Mouse (Mus musculus) urinary bladder, adult 2 months (tissue): ENCODE data around the gene Hist2h3b. TPM values are rescaled to one million over a fixed set of nuclear protein-coding genes. Genes with fewer than 3 reads are reported as not detected.
A peak's percentile ranks its signal among the peaks of the same experiment; 100 is the strongest.
"Not testable (repeated sequence)": the region's sequence is repeated elsewhere in the genome, so short reads cannot be mapped to it uniquely, and the experiment has no call there.

Experiments
- DNase-seq: peaks from one replicate; pipeline ENCODE4 v3.0.0; 2022; ENCODE audit warnings: low spot score
- polyA plus RNA-seq: library from polyadenylated mRNA; depleted of rRNA; stranded (reverse); fragments of >200 nt; gene quantifications from 2 replicates; pipeline ENCODE4 v1.2.3, GENCODE M21; 2012

Gene Hist2h3b
- polyA plus RNA-seq, 1 experiment, result 1.9 TPM

DNA sequence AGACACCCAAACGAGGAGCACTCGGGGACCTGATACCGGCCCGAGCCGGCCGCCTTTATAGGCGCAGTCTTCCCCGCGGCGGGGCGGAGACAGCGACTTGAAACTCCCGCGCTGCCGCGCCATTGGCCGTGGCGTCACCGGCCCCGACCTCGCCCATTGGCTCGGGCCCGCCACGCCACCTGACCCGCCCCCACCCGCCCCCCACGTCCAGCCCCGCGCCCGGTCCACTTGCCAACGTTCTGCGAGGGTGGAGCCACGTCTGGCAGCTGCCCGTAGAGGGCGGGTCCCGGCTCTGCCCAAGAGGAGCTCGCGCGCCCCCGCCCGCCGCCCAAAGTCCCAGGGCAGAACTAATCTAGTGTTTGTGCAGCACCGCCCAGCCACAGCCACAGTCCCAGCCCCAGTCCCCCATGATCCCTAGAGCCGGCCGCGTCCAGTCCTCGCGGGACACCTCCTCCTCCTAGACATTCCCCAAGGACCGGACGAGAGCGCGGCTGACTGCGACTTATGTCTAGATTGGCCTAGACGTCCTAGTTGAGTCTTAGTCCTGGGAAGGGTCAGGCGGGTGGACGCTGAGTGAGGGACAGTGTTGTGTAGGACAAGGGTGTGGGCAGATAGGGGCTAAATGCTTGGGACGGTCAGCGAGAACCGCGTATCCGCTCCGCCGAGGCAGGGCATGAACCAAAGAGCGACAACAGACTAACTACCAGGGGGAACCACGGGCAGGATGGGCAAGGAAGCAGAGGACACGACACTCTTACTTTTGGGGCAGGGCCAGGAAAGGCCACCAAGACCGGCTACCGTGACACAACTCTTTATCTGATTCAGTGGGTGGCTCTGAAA is 29.3 kb upstream of the Hist2h3b start, which contains the start of gene Hist2h3c2:
Hist2h3c2 (minus strand) TSS at position 174 of the 840 bp plus-strand sequence.
- DNase-seq, result not testable (repeated sequence)

DNA sequence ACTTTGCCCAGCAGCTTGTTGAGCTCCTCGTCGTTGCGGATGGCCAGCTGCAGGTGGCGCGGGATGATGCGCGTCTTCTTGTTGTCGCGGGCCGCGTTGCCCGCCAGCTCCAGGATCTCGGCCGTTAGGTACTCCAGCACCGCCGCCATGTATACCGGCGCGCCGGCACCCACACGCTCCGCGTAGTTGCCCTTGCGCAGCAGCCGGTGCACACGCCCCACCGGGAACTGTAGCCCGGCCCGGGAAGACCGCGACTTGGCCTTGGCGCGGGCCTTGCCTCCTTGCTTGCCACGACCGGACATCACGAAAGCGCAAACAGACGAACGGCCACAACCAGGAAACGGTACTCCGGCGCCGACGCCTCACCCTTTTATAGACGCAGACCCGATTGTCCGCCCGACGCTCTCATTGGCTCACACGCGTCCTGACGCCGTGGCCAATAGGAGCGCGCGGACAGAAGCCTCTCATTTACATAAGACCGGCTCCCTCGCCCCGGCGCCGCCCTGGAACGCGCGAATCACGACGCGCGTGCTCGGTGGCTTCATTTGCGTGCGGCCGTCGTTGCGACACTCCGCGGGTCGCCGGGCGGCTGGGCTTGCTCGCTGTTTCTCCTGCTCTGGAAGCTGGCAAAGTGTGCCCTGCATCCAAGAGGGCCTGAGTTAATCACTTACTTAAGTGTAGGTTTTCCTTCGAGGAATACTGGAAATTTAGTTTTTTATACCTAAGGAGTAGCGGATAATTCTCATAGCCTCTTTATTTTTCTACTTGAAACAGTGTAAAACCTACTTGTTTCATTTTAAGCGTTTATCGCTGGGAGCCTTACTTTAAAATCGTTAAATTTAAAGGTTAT is 28.3 kb upstream of the Hist2h3b start, which contains the start of gene Hist2h2aa2:
Hist2h2aa2 (minus strand) TSS at position 328 of the 850 bp plus-strand sequence.
- peak; percentile 97 for DNase-seq

DNA sequence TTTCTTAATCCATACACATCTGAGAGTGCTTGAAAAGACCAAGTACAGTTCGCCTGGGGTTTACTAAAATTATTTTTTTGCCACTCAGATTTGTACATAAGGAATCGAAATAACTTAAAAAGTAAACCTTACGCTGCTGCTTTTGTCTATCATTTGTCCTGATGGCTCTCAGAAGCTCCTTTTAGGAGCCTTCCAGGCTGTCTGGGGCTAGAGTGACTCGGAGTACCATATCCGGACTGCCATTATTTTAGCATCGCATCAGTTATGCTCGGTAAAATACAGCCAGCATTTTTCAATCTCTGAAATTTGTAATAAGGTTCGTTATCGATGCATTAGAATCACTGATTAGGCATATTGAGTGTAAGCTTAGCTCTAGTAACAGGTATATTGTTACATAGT is 27.7 kb upstream of the Hist2h3b start:
- DNase-seq, result no peak

DNA sequence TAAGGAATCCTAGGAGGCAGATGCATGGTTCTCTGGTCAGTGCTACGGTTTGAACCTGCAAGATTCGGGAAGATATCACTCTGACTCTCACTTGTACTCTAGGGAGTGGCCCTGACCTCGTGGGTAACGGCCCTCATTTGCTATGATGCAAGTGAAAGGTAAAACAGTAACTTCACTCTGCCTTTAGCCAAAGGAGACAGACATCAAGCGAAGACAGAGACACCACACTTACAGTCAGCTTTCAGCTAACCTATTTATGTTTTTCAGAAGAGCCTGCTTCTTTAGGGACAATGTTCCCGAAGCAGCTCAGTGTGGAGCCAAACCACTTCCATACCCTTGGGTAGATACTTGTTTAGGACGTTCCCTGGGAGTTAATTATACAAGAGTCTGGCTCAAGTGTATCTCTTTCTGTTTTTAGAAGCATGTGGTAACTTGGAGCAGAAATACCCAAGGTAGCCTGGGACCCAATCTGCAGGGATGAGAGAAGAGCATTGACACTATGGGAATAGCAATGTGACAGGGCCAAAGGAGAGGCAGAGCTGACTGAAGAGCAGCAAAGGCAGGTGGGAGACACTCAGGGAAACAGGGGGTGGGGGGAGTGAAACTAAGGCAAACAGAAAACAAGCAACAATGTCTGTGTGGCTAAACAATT is 24.4 kb upstream of the Hist2h3b start:
- no peak for DNase-seq

DNA sequence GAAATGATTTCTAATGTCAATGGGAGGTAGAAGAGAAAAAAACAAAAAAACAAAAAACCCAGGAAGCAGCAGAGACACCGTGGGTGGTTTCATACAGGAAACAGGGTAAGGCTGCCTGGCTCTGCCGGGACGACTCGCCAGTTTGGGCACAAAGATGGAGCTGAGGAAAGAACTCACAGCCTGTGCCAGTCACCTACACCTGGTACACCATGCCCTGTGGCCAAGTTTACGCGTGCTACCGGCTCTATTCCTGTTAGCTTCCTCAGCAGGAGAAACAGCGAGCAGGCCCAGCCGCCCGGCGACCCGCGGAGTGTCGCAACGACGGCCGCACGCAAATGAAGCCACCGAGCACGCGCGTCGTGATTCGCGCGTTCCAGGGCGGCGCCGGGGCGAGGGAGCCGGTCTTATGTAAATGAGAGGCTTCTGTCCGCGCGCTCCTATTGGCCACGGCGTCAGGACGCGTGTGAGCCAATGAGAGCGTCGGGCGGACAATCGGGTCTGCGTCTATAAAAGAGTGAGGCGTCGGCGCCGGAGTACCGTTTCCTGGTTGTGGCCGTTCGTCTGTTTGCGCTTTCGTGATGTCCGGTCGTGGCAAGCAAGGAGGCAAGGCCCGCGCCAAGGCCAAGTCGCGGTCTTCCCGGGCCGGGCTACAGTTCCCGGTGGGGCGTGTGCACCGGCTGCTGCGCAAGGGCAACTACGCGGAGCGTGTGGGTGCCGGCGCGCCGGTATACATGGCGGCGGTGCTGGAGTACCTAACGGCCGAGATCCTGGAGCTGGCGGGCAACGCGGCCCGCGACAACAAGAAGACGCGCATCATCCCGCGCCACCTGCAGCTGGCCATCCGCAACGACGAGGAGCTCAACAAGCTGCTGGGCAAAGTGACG is 23.2 kb upstream of the Hist2h3b start, which contains the start of gene Hist2h2aa1:
Hist2h2aa1 (plus strand) TSS at position 495 of the 884 bp plus-strand sequence.
- peak; percentile 84 for DNase-seq

DNA sequence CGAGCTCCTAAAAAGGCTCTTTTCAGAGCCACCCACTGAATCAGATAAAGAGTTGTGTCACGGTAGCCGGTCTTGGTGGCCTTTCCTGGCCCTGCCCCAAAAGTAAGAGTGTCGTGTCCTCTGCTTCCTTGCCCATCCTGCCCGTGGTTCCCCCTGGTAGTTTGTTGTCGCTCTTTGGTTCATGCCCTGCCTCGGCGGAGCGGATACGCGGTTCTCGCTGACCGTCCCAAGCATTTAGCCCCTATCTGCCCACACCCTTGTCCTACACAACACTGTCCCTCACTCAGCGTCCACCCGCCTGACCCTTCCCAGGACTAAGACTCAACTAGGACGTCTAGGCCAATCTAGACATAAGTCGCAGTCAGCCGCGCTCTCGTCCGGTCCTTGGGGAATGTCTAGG is 22.4 kb upstream of the Hist2h3b start:
- not testable (repeated sequence) for DNase-seq

DNA sequence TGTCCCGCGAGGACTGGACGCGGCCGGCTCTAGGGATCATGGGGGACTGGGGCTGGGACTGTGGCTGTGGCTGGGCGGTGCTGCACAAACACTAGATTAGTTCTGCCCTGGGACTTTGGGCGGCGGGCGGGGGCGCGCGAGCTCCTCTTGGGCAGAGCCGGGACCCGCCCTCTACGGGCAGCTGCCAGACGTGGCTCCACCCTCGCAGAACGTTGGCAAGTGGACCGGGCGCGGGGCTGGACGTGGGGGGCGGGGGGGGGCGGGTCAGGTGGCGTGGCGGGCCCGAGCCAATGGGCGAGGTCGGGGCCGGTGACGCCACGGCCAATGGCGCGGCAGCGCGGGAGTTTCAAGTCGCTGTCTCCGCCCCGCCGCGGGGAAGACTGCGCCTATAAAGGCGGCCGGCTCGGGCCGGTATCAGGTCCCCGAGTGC is 22.0 kb upstream of the Hist2h3b start, which contains the start of gene Hist2h3c1:
Hist2h3c1 (plus strand) TSS at position 259 of the 430 bp plus-strand sequence.
- DNase-seq, result not testable (repeated sequence)

DNA sequence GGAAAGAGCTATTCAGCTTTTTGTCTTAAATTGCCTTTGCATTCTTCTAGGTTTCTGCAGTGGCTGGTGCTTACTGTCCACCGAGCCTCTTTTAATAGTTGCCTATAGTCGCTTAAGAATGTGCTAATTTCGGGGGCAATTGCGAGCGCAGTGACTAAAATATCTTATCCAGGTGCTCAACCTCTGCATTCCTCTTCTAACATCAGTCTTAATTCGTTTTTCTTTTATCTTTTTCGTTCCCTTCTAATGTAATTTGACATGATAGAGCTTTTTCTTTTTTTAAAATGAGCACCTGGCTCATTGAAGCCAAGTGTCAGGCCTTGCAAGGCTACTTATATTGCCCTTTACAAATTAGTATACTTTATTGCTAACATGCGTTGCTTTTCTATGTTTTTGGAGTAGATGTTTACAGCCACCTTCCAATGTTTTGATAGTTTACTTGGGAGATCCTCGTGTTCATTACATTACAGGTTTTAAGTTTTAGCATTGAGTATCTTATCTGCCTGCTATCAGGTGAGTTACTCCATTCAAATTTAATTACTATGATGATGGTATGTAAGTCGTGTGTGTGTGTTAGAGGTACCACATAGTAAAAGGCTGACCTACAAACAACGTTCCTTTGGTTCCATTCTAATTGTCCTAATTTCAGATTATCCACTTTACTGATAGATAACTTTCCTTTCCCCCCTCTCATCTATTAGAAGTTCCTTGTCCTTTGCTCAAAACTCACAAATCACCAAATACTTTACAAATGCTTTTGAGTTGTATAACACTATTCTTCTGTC is 20.9 kb upstream of the Hist2h3b start:
- no peak for DNase-seq

DNA sequence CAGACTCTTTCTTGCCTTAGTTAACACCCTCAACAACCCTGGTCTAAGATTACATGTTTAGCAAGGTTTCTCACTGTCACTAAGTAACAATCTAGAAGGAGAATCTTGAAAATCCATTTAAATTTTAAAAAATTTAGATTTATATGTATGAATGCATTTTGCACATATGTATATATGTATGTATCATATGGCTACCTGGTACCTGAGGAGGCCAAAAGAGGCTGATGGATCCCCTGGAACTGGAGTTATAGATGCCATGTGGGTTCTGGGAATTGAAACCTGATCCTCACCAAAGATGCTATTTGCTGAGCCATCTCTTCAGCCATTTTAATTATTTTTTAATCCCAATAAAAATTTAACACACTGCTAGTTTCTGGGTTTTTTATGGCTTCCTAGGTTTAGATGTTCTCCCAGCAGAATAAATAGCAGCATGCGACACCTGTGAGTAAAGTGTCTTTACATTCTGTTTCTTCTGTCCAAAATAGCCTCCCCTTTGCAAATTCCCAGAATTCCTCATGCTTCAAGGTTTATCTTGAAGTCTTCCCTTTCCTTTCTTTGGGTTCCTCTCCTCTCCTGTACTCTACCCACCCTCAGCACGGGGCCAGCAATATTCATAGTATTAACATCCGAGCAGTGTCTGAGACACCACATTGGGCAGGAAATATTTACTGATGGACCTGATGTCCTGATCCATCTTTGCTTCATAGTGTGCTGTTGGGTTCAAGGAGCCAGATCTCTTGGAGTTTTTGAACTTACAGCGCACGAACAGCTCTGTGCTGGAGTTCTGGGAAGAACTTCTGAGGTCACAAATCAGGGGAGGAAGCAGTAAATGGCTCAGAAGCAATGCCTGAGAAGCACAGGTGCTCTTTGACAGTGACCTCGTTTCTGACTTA is 20.1 kb upstream of the Hist2h3b start:
- no peak for DNase-seq

DNA sequence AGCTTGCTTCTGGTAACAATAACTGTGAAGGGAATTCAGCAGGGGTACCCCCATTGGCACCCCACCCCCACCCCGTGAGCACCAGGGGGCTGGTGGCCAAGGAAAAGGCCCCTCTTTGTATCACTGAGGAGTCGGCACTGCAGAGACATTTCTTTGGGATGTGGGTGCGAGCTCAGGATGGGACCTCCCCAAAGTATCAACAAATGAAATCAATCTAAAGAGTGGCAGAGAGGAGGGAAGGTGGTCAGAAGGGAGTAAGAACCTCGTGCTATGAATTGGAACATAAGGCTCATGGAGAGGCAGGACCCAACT is 19.5 kb upstream of the Hist2h3b start:
- no peak for DNase-seq

DNA sequence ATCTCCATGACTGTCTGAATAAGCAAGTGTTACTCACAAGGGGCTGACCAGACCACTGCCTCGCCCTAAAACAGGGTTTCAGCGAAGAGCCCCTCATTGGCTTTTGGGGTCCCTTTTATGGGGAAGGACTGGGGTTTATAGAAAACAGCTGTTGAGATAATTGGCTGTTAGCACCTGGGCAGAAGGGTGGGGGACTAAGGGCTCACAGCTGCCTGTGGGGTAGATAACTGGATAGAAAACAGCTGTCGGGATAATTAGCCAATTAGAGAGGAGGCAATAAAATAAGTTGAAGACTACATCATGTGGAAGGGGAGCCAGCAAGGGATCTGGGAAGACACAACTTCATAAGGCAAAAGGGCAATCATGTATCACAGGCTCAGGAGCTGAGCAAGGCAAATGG is 17.6 kb upstream of the Hist2h3b start:
- DNase-seq, result no peak

DNA sequence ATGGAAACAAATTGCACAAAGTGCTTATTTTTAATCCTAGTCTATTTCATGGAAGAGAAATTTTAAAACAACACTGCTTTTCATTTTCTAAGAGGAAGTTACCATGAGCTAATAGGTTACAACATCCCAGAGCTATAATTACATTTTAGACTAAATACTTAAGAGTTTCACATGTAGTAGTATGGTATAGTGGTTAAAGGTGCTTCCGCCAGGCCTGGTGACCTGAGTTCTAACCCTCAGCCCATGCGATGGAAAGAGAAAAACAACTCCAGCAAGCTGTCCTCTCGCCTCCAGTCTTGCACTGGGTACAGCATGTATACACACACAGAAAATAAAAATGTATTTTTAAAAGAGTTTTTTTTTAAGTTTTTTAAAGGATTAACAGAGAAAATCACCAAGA is 16.7 kb upstream of the Hist2h3b start:
- no peak for DNase-seq

DNA sequence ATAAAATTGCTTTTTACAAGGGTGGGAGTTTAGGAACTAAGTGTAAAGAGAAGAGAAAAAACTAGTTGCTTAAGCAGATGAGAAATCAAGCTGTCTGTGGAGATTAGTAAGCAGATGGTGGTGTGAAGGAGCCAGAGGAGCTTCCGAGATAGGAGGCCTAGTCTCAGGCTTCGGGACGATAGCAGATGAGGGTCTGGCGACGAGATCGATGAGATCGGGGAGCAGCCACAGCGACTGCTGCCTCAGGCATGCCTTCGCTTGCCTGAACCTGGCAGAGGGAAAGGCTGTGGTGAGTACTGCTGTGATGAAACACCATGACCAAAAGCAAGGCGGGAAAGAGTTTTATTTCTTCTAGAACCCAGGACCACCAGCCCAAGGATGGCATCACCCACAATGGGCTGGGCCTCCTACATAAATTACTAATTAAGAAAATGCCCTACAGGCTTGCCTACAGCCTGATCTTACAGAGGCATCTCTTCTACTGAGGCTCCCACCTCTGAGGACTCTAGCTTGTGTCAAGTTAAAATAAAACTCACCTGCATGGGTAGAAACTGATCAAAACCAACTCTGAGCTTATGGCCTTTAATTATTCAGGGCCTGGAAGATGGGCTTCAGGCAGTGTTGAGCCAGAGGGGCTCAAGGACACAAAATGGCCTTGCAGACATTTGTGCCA is 13.6 kb upstream of the Hist2h3b start:
- DNase-seq, result no peak

DNA sequence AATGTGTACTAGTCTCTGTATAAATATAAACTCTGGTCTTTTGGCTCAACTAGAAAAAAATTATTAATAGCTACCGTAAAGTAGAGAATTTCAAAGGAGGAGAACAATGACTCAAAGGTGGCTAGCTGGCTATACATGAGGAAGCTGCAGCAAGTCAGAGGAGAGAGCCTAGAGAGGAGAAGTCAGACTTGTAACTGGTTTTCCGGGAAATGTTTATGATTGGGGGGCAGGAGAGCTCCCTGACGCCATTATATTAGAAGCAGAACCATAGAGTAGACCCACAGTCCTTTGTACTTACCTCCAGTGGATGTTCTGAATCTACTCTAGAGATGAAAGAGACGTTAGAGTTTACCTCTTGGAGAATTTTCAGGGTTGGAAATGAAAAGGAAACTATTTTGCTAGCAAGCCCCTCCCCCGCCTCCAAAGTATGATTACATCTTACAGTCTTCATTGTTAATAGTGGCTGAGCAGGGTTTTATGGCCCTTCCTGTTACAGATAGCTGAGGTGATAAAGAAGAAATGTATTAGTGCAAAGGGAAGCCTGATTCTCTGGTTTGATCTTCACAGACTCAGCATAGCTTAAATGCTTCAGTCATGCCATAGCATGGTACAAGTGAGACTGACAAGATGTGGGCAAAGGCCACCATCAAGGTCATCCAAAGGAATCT is 12.4 kb upstream of the Hist2h3b start:
- no peak for DNase-seq

DNA sequence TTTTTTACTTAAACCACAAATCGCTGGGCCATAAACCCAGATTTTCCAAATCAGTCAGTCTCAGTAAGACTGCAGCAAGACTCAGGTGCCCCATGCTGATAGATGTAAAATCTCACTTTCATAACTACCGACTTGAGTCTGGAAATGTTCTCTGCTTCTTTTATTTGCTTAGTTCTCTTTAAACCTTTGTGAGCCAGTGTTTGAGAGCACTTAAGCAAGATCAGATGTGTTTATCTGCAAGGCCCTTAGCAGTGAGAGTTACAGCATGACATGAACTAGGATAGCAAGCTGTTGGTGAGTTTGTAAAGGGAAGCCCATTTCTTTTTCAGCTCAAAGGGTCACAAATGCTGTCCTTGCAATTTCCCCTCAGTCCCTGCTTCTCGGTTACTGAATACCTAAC is 11.3 kb upstream of the Hist2h3b start:
- DNase-seq, result no peak

DNA sequence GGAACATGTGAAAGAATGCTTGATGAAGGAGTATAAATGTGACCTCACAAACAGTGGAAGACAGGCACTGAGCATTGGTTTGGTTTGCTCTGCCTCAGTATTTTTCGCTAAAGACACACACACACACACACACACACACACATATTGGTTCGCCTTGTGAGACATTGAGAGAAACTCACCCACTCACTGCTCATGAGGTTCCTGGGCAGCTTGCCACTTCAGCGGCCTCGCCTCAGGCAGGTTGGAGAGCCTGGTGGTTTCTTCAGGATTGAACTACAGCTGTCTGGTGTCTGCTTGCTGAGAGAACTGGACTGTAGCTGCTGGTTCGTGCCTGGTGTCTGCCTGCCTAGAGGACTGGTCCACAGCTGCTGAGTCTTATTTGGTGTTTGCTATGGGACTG is 8.2 kb upstream of the Hist2h3b start:
- no peak for DNase-seq

DNA sequence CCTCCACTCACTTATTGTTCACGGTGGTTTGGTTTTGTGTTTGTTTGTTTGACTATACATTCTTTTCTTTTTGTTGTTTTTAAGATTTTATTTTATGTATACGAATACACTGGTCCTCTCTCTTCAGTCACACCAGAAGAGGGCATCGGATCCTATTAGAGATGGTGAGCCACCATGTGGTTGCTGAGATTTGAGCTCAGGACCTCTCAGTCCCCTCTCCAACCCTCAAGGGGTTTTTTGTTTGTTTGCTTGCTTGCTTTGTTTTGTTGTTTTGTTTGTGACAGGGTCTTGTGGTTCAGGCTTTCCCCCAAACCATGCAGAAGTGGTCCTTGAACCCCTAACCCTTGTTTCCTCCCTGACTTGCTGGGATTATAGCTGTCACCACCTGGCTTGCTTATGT is 6.8 kb upstream of the Hist2h3b start:
- DNase-seq, result no peak
